Mouse (Mus musculus) left cerebral cortex, adult 6 months (tissue): Measurements from ENCODE around the gene Snx11. TPM values are rescaled to one million over a fixed set of nuclear protein-coding genes. Genes with fewer than 3 reads are reported as not detected.

Experiments
- long read RNA-seq, 2 experiments: library from polyadenylated mRNA; unstranded; transcript quantifications; one replicate each; pipeline ENCODE4 v2.0.0; 2019 to 2020
- polyA plus RNA-seq: library from polyadenylated mRNA; unstranded; fragments of <200 nt; fragmentation: Nextera tagmentation; gene quantifications from 2 replicates; pipeline ENCODE4 v1.2.3, GENCODE M21; 2021

The Snx11 gene
- polyA plus RNA-seq, result 14.9 and 16.7 TPM in 2 replicates
- long read RNA-seq, experiment 1, transcript Snx11-201 (9 exons, 2,551 nt), result minor isoform, 22 of 138 reads
- long read RNA-seq, experiment 1, transcript Snx11-202 (8 exons, 2,197 nt), result major isoform, 77 of 138 reads
- long read RNA-seq, experiment 1, partial matches to known transcripts, result 11 of 138 reads
- long read RNA-seq, experiment 1, other reads (novel, unspliced or antisense), result 28 of 138 reads
- long read RNA-seq, experiment 2, transcript Snx11-201 (9 exons, 2,551 nt), result minor isoform, 6 of 37 reads
- long read RNA-seq, experiment 2, transcript Snx11-202 (8 exons, 2,197 nt), result major isoform, 16 of 37 reads
- long read RNA-seq, experiment 2, partial matches to known transcripts, result 10 of 37 reads
- long read RNA-seq, experiment 2, other reads (novel, unspliced or antisense), result 5 of 37 reads

GRCm38 (mm10) chr11:96776968-96777962, at the start of gene Snx11:
Snx11 (minus strand) TSS chr11:96777559.

GRCm38 (mm10) chr11:96788871-96789795, 11.8 kb upstream of the Snx11 start, which contains the start of gene Cbx1:
Cbx1 (plus strand) TSS chr11:96789127.

Other genes starting within 250 kb of the Snx11 start
- gene Cbx1, start 11.6 kb upstream of the Snx11 start, polyA plus RNA-seq, result 25.2 and 35.2 TPM in 2 replicates
- 49.3 and 58.5 TPM in 2 replicates for gene Nfe2l1, start 52.4 kb upstream of the Snx11 start, polyA plus RNA-seq
- 8.5 and 22.0 TPM in 2 replicates for gene Copz2, start 72.3 kb upstream of the Snx11 start, polyA plus RNA-seq
- 35.2 and 39.4 TPM in 2 replicates for gene Cdk5rap3, start 138.9 kb upstream of the Snx11 start, polyA plus RNA-seq
- 0.16 TPM in 1 of 2 replicates, not detected in the other for gene Prr15l, start 150.5 kb upstream of the Snx11 start, polyA plus RNA-seq
- gene Pnpo, start 166.4 kb upstream of the Snx11 start, polyA plus RNA-seq, result 31.9 and 40.4 TPM in 2 replicates
- gene Sp2, start 205.4 kb upstream of the Snx11 start, polyA plus RNA-seq, result 3.6 and 7.2 TPM in 2 replicates
- gene Sp6, start 235.8 kb upstream of the Snx11 start, polyA plus RNA-seq, result 0.09 and 0.13 TPM in 2 replicates